Mouse (Mus musculus) liver, embryonic 12.5 days (tissue): ENCODE results near the gene Mrps11. TPM values are rescaled to one million over a fixed set of nuclear protein-coding genes. Genes with fewer than 3 reads are reported as not detected.

ENCODE experiments used
- ATAC-seq: fragments of 200-750 bp; cut with Nextera tagmentation; 2 replicates; pipeline ENCODE4 v1.8.0; 2017; ENCODE audit warnings: moderate number of reproducible peaks, mild to moderate bottlenecking, moderate library complexity
- H3K27ac ChIP-seq: fragments of 300-500 bp; sonication (generic); 2 replicates; pipeline ENCODE4 v1.5.1; 2016; ENCODE audit warnings: mild to moderate bottlenecking
- H3K27me3 ChIP-seq: fragments of 300-500 bp; sonication (generic); replicated peaks from 2 replicates; pipeline ENCODE4 v1.6.1; 2016; ENCODE audit warnings: mild to moderate bottlenecking, moderate library complexity
- H3K36me3 ChIP-seq: fragments of 300-500 bp; sonication (generic); 2 replicates; pipeline ENCODE4 v1.6.1; 2016; ENCODE audit warnings: mild to moderate bottlenecking, moderate library complexity
- H3K4me1 ChIP-seq: fragments of 300-500 bp; sonication (generic); 2 replicates; pipeline ENCODE4 v1.6.1; 2016
- H3K4me2 ChIP-seq: fragments of 300-500 bp; sonication (generic); 2 replicates; pipeline ENCODE4 v1.6.1; 2016; ENCODE audit warnings: mild to moderate bottlenecking, moderate library complexity
- H3K4me3 ChIP-seq: fragments of 300-500 bp; sonication (generic); 2 replicates; pipeline ENCODE4 v1.5.1; 2016; ENCODE audit warnings: mild to moderate bottlenecking, moderate library complexity
- H3K9ac ChIP-seq: fragments of 300-500 bp; sonication (generic); 2 replicates; pipeline ENCODE4 v1.6.1; 2016; ENCODE audit warnings: mild to moderate bottlenecking, moderate library complexity
- H3K9me3 ChIP-seq: fragments of 300-500 bp; sonication (generic); replicated peaks from 2 replicates; pipeline ENCODE4 v1.6.1; 2016; ENCODE audit warnings: mild to moderate bottlenecking, moderate library complexity
- WGBS: fragments of 180-500 bp; shearing (Covaris S2); methylation state at CpG from one replicate; pipeline ENCODE4 v1.1.7; 2016; ENCODE audit not compliant: insufficient replicate concordance; 5-methylcytosine and 5-hydroxymethylcytosine counted together
- polyA plus RNA-seq: library from polyadenylated mRNA; unstranded; fragments of >200 nt; fragmentation: Nextera tagmentation; extraction: Ambion mirVana; gene quantifications from 2 replicates; pipeline ENCODE4 v1.2.1, GENCODE M21; 2016

The Mrps11 gene
- polyA plus RNA-seq, 1 experiment from 2014 or later, result 55.7 TPM

GRCm38 (mm10) chr7:78766019-78766683 lies 16.8 kb upstream of the Mrps11 start:
- no peak overlapping the region for H3K9ac ChIP-seq
- H3K4me2 ChIP-seq, result no peak overlapping the region

GRCm38 (mm10) chr7:78767929-78768531 lies 14.9 kb upstream of the Mrps11 start:
- Histone ChIP-seq H3K27ac (no peak overlapping the region), H3K9ac (no peak overlapping the region), H3K36me3 (peaks cover 4% of the 10 kb centered on the region), H3K27me3 (peaks cover 7% of the 10 kb centered on the region; the same call in 1 of the 2 replicates), H3K4me1 (no peaks in the 10 kb centered on the region), H3K4me2 (no peak overlapping the region), H3K4me3 (no peak overlapping the region), H3K9me3 (no peaks in the 10 kb centered on the region)
- 76% methylated on average over 12 of the region's 12 CpGs for WGBS
- no peak for ATAC-seq

More at GRCm38 (mm10) chr7:78766019-78766683, 16.8 kb upstream of the Mrps11 start:
- no peaks in the 10 kb centered on the region for H3K9me3 ChIP-seq
- H3K36me3 ChIP-seq, result no peaks in the 10 kb centered on the region
- no peak overlapping the region for H3K27ac ChIP-seq
- ATAC-seq, result no peak
- H3K4me3 ChIP-seq, result no peak overlapping the region
- no peaks in the 10 kb centered on the region for H3K4me1 ChIP-seq
- peaks cover 7% of the 10 kb centered on the region; the same call in 1 of the 2 replicates for H3K27me3 ChIP-seq
- WGBS, result 20% methylated on average over 18 of the region's 18 CpGs

GRCm38 (mm10) chr7:78769075-78769652 lies 13.8 kb upstream of the Mrps11 start:
- Histone ChIP-seq H3K36me3 (peaks cover 16% of the 10 kb centered on the region), H3K9ac (no peak overlapping the region), H3K4me3 (no peak overlapping the region), H3K4me2 (no peak overlapping the region), H3K9me3 (no peaks in the 10 kb centered on the region), H3K27me3 (peaks cover 7% of the 10 kb centered on the region; the same call in 1 of the 2 replicates), H3K27ac (no peak overlapping the region), H3K4me1 (no peaks in the 10 kb centered on the region)
- no peak for ATAC-seq
- WGBS, result 54% methylated on average over 7 of the region's 7 CpGs

- H3K4me3 ChIP-seq, result no peak overlapping the region
- H3K4me1 ChIP-seq, result no peaks in the 10 kb centered on the region
- no peak for ATAC-seq
- no peak overlapping the region for H3K4me2 ChIP-seq
- no peak overlapping the region for H3K9ac ChIP-seq
- WGBS, result 72% methylated on average over 5 of the region's 5 CpGs
- H3K36me3 ChIP-seq, result peaks cover 33% of the 10 kb centered on the region
- 0 out of 2 replicates have a peak, but pooled peaks cover 4% of the 10 kb centered on the region for H3K27me3 ChIP-seq
- H3K27ac ChIP-seq, result no peak overlapping the region
- H3K9me3 ChIP-seq, result no peaks in the 10 kb centered on the region
Measured at GRCm38 (mm10) chr7:78770936-78771335, 12.0 kb upstream of the Mrps11 start.

GRCm38 (mm10) chr7:78778741-78779140 lies 4.2 kb upstream of the Mrps11 start:
- H3K9me3 ChIP-seq, result no peaks in the 10 kb centered on the region
- H3K4me2 ChIP-seq, result no peak overlapping the region
- WGBS, result 83% methylated on average over 5 of the region's 5 CpGs
- H3K27me3 ChIP-seq, result no peaks in the 10 kb centered on the region
- H3K27ac ChIP-seq, result no peak overlapping the region
- ATAC-seq, result no peak
- peaks cover 15% of the 10 kb centered on the region for H3K4me1 ChIP-seq
- peaks cover 72% of the 10 kb centered on the region for H3K36me3 ChIP-seq
- no peak overlapping the region for H3K9ac ChIP-seq
- no peak overlapping the region for H3K4me3 ChIP-seq

GRCm38 (mm10) chr7:78785906-78786305 lies 3.0 kb downstream of the Mrps11 start:
- 74% methylated on average over 5 of the region's 5 CpGs for WGBS
- Histone ChIP-seq H3K9ac (no peak overlapping the region), H3K9me3 (no peaks in the 10 kb centered on the region), H3K27me3 (no peaks in the 10 kb centered on the region), H3K36me3 (peaks cover 62% of the 10 kb centered on the region), H3K27ac (no peak overlapping the region), H3K4me1 (peaks cover 39% of the 10 kb centered on the region), H3K4me3 (no peak overlapping the region), H3K4me2 (no peak overlapping the region)
- ATAC-seq, result no peak

GRCm38 (mm10) chr7:78787793-78788380 lies 5.0 kb downstream of the Mrps11 start:
- H3K9ac ChIP-seq, result no peak overlapping the region
- 76% methylated on average over 12 of the region's 12 CpGs for WGBS
- peaks cover 77% of the 10 kb centered on the region for H3K36me3 ChIP-seq
- no peaks in the 10 kb centered on the region for H3K27me3 ChIP-seq
- H3K4me2 ChIP-seq, result 0 out of 2 replicates have a peak overlapping the region, but pooled peaks have one; percentile 15
- H3K4me3 ChIP-seq, result no peak overlapping the region
- ATAC-seq, result no peak
- peaks cover 28% of the 10 kb centered on the region for H3K4me1 ChIP-seq
- H3K27ac ChIP-seq, result no peak overlapping the region
- no peaks in the 10 kb centered on the region for H3K9me3 ChIP-seq

- Histone ChIP-seq H3K36me3 (peaks cover 67% of the 10 kb centered on the region), H3K9ac (no peak overlapping the region), H3K27me3 (no peaks in the 10 kb centered on the region), H3K4me1 (peaks cover 49% of the 10 kb centered on the region), H3K27ac (no peak overlapping the region), H3K9me3 (no peaks in the 10 kb centered on the region), H3K4me3 (no peak overlapping the region), H3K4me2 (no peak overlapping the region)
- peak; percentile 58 for ATAC-seq
- WGBS, result 80% methylated on average over 15 of the region's 15 CpGs
Measured at GRCm38 (mm10) chr7:78791359-78792222, 8.7 kb downstream of the Mrps11 start.

GRCm38 (mm10) chr7:78793895-78794570 lies 11.1 kb downstream of the Mrps11 start:
- 58% methylated on average over 13 of the region's 13 CpGs for WGBS

GRCm38 (mm10) chr7:78794571-78795092 lies 11.7 kb downstream of the Mrps11 start:
- H3K27ac ChIP-seq, result peak overlapping the region; percentile 49
- 68% methylated on average over 6 of the region's 6 CpGs for WGBS

More at GRCm38 (mm10) chr7:78793895-78794570, 11.1 kb downstream of the Mrps11 start:
- no peaks in the 10 kb centered on the region for H3K27me3 ChIP-seq
- peaks cover 47% of the 10 kb centered on the region for H3K36me3 ChIP-seq
- peak overlapping the region; percentile 49 for H3K27ac ChIP-seq
- no peak overlapping the region for H3K4me2 ChIP-seq
- H3K9ac ChIP-seq, result no peak overlapping the region
- peaks cover 60% of the 10 kb centered on the region for H3K4me1 ChIP-seq
- H3K4me3 ChIP-seq, result no peak overlapping the region
- ATAC-seq, result peak; percentile 6; the same call in 1 of the 2 replicates
- no peaks in the 10 kb centered on the region for H3K9me3 ChIP-seq

GRCm38 (mm10) chr7:78796624-78797023 lies 13.7 kb downstream of the Mrps11 start:
- peaks cover 86% of the 10 kb centered on the region for H3K4me1 ChIP-seq
- no peak overlapping the region for H3K4me3 ChIP-seq
- H3K9me3 ChIP-seq, result no peaks in the 10 kb centered on the region
- peak overlapping the region; percentile 52; the same call in 1 of the 2 replicates for H3K27ac ChIP-seq
- H3K9ac ChIP-seq, result no peak overlapping the region
- peaks cover 23% of the 10 kb centered on the region for H3K36me3 ChIP-seq
- ATAC-seq, result no peak
- no peaks in the 10 kb centered on the region for H3K27me3 ChIP-seq
- WGBS, result 77% methylated on average over 3 of the region's 3 CpGs
- no peak overlapping the region for H3K4me2 ChIP-seq

More at GRCm38 (mm10) chr7:78794571-78795092, 11.7 kb downstream of the Mrps11 start:
- Histone ChIP-seq H3K4me2 (no peak overlapping the region), H3K36me3 (peaks cover 41% of the 10 kb centered on the region), H3K4me1 (peaks cover 66% of the 10 kb centered on the region), H3K9ac (no peak overlapping the region), H3K4me3 (no peak overlapping the region), H3K9me3 (no peaks in the 10 kb centered on the region), H3K27me3 (no peaks in the 10 kb centered on the region)
- peak; percentile 51; the same call in 1 of the 2 replicates for ATAC-seq
